Mouse (Mus musculus) embryonic facial prominence, embryonic 13.5 days (tissue): ENCODE measurements at regions not wholly inside any gene's neighbourhood (a gene's known extent, or its start where the extent isn't known, plus 50 kb on each side); places are given as distances from the start of the nearest gene placed in this dataset.

Experiments used
- ATAC-seq: fragments of 200-750 bp; cut with Nextera tagmentation; 2 replicates; pipeline ENCODE4 v1.8.0; 2017; ENCODE audit warnings: low read depth; ENCODE audit not compliant: insufficient number of reproducible peaks, insufficient read depth, low FRiP score, low TSS enrichment
- H3K27ac ChIP-seq: fragments of 300-500 bp; sonication (generic); 2 replicates; pipeline ENCODE4 v1.5.1; 2015; ENCODE audit warnings: moderate library complexity, mild to moderate bottlenecking, inconsistent platforms
- H3K27me3 ChIP-seq: fragments of 300-500 bp; sonication (generic); 2 replicates; pipeline ENCODE4 v1.6.1; 2015; ENCODE audit warnings: mild to moderate bottlenecking, inconsistent platforms
- H3K36me3 ChIP-seq: fragments of 300-500 bp; sonication (generic); 2 replicates; pipeline ENCODE4 v1.6.1; 2015; ENCODE audit warnings: mild to moderate bottlenecking, inconsistent platforms
- H3K4me1 ChIP-seq: fragments of 300-500 bp; sonication (generic); 2 replicates; pipeline ENCODE4 v1.6.1; 2015; ENCODE audit warnings: inconsistent platforms
- H3K4me2 ChIP-seq: fragments of 300-500 bp; sonication (generic); 2 replicates; pipeline ENCODE4 v1.6.1; 2015; ENCODE audit warnings: moderate library complexity, mild to moderate bottlenecking, inconsistent platforms
- H3K4me3 ChIP-seq: fragments of 300-500 bp; sonication (generic); 2 replicates; pipeline ENCODE4 v1.5.1; 2015; ENCODE audit warnings: mild to moderate bottlenecking, inconsistent platforms
- H3K9ac ChIP-seq: fragments of 300-500 bp; sonication (generic); 2 replicates; pipeline ENCODE4 v1.6.1; 2015; ENCODE audit warnings: mild to moderate bottlenecking, inconsistent platforms
- H3K9me3 ChIP-seq: fragments of 300-500 bp; sonication (generic); 2 replicates; pipeline ENCODE4 v1.6.1; 2016; ENCODE audit warnings: inconsistent platforms
- WGBS: fragments of 180-500 bp; shearing (Covaris S2); methylation state at CpG from one replicate; pipeline ENCODE4 v1.1.7; 2015; ENCODE audit warnings: mixed read lengths; 5-methylcytosine and 5-hydroxymethylcytosine counted together

DNA sequence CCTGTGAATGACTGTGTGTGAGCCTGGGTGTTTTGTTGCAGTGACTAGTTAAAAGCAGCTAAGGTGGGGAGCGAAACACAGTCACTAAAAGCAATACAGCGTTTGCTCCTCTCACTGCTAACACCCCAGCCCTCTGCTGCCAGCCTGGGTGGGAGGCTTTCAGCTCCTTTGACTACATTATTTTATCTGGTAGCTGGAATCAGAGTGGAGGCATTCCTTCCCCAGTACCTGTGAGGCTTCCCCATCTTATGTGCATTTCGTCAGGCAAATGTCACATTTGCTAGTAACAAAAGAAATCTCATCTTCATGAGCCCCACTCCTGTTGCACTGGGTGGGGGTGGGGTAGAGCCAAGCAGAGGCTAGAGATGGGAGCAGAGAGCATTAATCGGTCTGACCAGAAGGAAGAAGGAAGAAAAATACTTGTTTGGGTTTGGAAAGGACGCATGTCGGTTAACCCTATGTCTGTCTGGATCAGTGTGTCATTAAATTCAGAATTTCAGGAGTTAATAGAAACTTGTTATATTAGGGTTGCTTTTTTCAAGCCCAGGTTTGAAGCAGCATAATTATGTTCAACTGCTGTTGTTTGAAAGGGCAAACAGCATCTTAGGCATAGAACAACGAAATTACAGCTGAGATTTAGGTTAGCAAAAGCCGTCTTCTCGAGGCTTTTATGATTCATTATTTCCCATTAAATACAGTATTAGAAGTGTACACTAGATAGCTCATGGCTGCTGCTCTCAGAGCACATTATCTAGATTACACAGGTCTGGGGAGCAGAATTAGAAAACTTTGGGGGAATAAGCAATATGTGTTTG, 269.3 kb downstream of the Meis1 start:
- WGBS, result 35% methylated on average over 9 of the region's 9 CpGs
- peak overlapping the region; percentile 5; the same call in 1 of the 2 replicates for H3K4me2 ChIP-seq
- H3K9me3 ChIP-seq, result no peaks in the 10 kb centered on the region
- peaks cover 55% of the 10 kb centered on the region for H3K4me1 ChIP-seq
- no peak overlapping the region for H3K9ac ChIP-seq
- no peak overlapping the region for H3K27ac ChIP-seq
- no peak for ATAC-seq
- no peaks in the 10 kb centered on the region for H3K36me3 ChIP-seq
- H3K27me3 ChIP-seq, result peaks cover 23% of the 10 kb centered on the region
- H3K4me3 ChIP-seq, result no peak overlapping the region

GRCm38 (mm10) chr11:18747871-18748461, 270.8 kb downstream of the Meis1 start:
- Histone ChIP-seq H3K4me3 (no peak overlapping the region), H3K4me2 (no peak overlapping the region), H3K27me3 (peaks cover 16% of the 10 kb centered on the region), H3K9me3 (no peaks in the 10 kb centered on the region), H3K27ac (no peak overlapping the region), H3K9ac (no peak overlapping the region), H3K36me3 (no peaks in the 10 kb centered on the region), H3K4me1 (peaks cover 49% of the 10 kb centered on the region)
- ATAC-seq, result no peak
- WGBS, result 24% methylated on average over 7 of the region's 7 CpGs

DNA sequence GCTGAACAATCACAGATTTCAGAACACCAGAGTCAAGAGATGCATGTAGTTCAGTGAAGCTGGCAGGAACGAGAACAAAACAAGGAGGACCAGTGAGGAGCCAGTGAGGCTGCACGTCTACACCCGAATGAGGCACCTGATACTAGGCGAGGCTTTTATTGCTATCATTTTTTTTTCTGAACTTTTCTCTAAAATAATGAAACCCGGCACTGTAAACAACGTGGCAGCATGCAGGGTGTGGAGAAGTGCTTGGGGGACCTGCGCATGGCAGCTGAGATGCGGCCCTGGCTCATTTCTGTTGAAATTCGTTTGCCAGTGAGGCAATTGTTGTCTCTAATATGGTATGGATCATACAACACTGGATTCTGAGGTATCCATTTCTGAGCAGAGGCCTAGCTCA, 271.4 kb downstream of the Meis1 start:
- no peak overlapping the region for H3K9ac ChIP-seq
- WGBS, result 48% methylated on average over 9 of the region's 9 CpGs
- H3K27ac ChIP-seq, result no peak overlapping the region
- H3K36me3 ChIP-seq, result no peaks in the 10 kb centered on the region
- H3K4me1 ChIP-seq, result peaks cover 49% of the 10 kb centered on the region
- no peak overlapping the region for H3K4me2 ChIP-seq
- no peaks in the 10 kb centered on the region for H3K9me3 ChIP-seq
- ATAC-seq, result no peak
- H3K27me3 ChIP-seq, result peaks cover 12% of the 10 kb centered on the region
- H3K4me3 ChIP-seq, result no peak overlapping the region

GRCm38 (mm10) chr11:18746486-18746885, 272.3 kb downstream of the Meis1 start:
- Histone ChIP-seq H3K27ac (no peak overlapping the region), H3K4me1 (peaks cover 47% of the 10 kb centered on the region), H3K36me3 (no peaks in the 10 kb centered on the region), H3K4me3 (no peak overlapping the region), H3K4me2 (no peak overlapping the region), H3K9me3 (no peaks in the 10 kb centered on the region), H3K9ac (no peak overlapping the region), H3K27me3 (peaks cover 6% of the 10 kb centered on the region)
- 64% methylated on average over 5 of the region's 5 CpGs for WGBS
- ATAC-seq, result no peak

- WGBS, result 47% methylated on average over 10 of the region's 10 CpGs
- no peak overlapping the region for H3K9ac ChIP-seq
- no peaks in the 10 kb centered on the region for H3K36me3 ChIP-seq
- peaks cover 40% of the 10 kb centered on the region for H3K4me1 ChIP-seq
- peaks cover 4% of the 10 kb centered on the region for H3K27me3 ChIP-seq
- no peak overlapping the region for H3K27ac ChIP-seq
- ATAC-seq, result no peak
- no peak overlapping the region for H3K4me3 ChIP-seq
- H3K4me2 ChIP-seq, result no peak overlapping the region
- H3K9me3 ChIP-seq, result no peaks in the 10 kb centered on the region
Measured at GRCm38 (mm10) chr11:18745840-18746239, 272.9 kb downstream of the Meis1 start.

GRCm38 (mm10) chr11:18734904-18735664, 283.7 kb downstream of the Meis1 start:
- no peaks in the 10 kb centered on the region for H3K9me3 ChIP-seq
- H3K4me2 ChIP-seq, result no peak overlapping the region
- no peak overlapping the region for H3K4me3 ChIP-seq
- ATAC-seq, result no peak
- no peaks in the 10 kb centered on the region for H3K27me3 ChIP-seq
- no peaks in the 10 kb centered on the region for H3K4me1 ChIP-seq
- 91% methylated on average over 4 of the region's 4 CpGs for WGBS
- no peak overlapping the region for H3K9ac ChIP-seq
- no peak overlapping the region for H3K27ac ChIP-seq
- no peaks in the 10 kb centered on the region for H3K36me3 ChIP-seq

GRCm38 (mm10) chr11:18734075-18734474, 284.7 kb downstream of the Meis1 start:
- Histone ChIP-seq H3K4me3 (no peak overlapping the region), H3K36me3 (no peaks in the 10 kb centered on the region), H3K27me3 (no peaks in the 10 kb centered on the region), H3K27ac (no peak overlapping the region), H3K4me1 (no peaks in the 10 kb centered on the region), H3K9me3 (no peaks in the 10 kb centered on the region), H3K9ac (no peak overlapping the region), H3K4me2 (no peak overlapping the region)
- 90% methylated on average over 1 of the region's 1 CpGs for WGBS
- ATAC-seq, result no peak

GRCm38 (mm10) chr11:18729742-18730141, 289.0 kb downstream of the Meis1 start:
- no peak overlapping the region for H3K27ac ChIP-seq
- no peaks in the 10 kb centered on the region for H3K36me3 ChIP-seq
- H3K4me2 ChIP-seq, result no peak overlapping the region
- H3K9ac ChIP-seq, result no peak overlapping the region
- no peak overlapping the region for H3K4me3 ChIP-seq
- H3K9me3 ChIP-seq, result no peaks in the 10 kb centered on the region
- no peaks in the 10 kb centered on the region for H3K4me1 ChIP-seq
- no peak for ATAC-seq
- no peaks in the 10 kb centered on the region for H3K27me3 ChIP-seq
- WGBS, result 73% methylated on average over 4 of the region's 4 CpGs

GRCm38 (mm10) chr11:18722770-18723169, 296.0 kb downstream of the Meis1 start:
- H3K4me2 ChIP-seq, result no peak overlapping the region
- no peak overlapping the region for H3K9ac ChIP-seq
- H3K9me3 ChIP-seq, result no peaks in the 10 kb centered on the region
- H3K27me3 ChIP-seq, result no peaks in the 10 kb centered on the region
- H3K36me3 ChIP-seq, result no peaks in the 10 kb centered on the region
- 69% methylated on average over 8 of the region's 8 CpGs for WGBS
- ATAC-seq, result no peak
- no peak overlapping the region for H3K27ac ChIP-seq
- no peak overlapping the region for H3K4me3 ChIP-seq
- H3K4me1 ChIP-seq, result no peaks in the 10 kb centered on the region

GRCm38 (mm10) chr11:18715851-18716126, 303.0 kb downstream of the Meis1 start:
- Histone ChIP-seq H3K4me2 (no peak overlapping the region), H3K9ac (no peak overlapping the region), H3K9me3 (no peaks in the 10 kb centered on the region), H3K4me3 (no peak overlapping the region), H3K27me3 (no peaks in the 10 kb centered on the region), H3K27ac (peak overlapping the region; percentile 34; the same call in 1 of the 2 replicates), H3K4me1 (0 out of 2 replicates have a peak, but pooled peaks cover 5% of the 10 kb centered on the region), H3K36me3 (no peaks in the 10 kb centered on the region)
- no peak for ATAC-seq
- 56% methylated on average over 1 of the region's 1 CpGs for WGBS

GRCm38 (mm10) chr11:18715050-18715850, 303.5 kb downstream of the Meis1 start:
- Histone ChIP-seq H3K9me3 (no peaks in the 10 kb centered on the region), H3K4me3 (no peak overlapping the region), H3K9ac (no peak overlapping the region), H3K4me2 (no peak overlapping the region), H3K27me3 (no peaks in the 10 kb centered on the region), H3K36me3 (no peaks in the 10 kb centered on the region), H3K27ac (peak overlapping the region; percentile 34; the same call in 1 of the 2 replicates), H3K4me1 (0 out of 2 replicates have a peak, but pooled peaks cover 5% of the 10 kb centered on the region)
- 17% methylated on average over 2 of the region's 2 CpGs for WGBS
- ATAC-seq, result no peak
